ENCODE assay signal across 15 mouse cellular contexts in the genomic region with DNA sequence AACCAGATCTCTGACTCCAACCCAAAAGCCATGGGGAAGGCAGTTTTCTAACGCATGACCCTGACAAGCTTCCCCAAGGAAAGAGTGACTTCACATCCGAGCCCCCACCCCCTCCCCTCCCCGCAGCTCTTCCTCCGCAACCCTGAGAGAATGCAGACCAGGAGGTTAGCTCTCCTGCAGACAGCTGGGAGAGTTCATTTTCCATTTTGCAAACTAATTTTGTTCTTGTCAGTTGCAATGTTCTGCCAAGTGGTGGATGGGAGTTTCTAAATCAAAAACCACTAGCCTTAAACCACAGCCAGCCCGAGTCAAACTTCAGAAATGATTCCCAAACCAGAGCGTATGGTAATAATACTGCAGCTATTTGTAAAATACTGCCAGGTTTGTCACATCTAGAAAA. TPM values are rescaled to one million over a fixed set of nuclear protein-coding genes. Genes with fewer than 3 reads are reported as not detected.
DNase-seq lines count a peak whose midpoint lies in the region; ATAC-seq and TF ChIP-seq lines count a peak whose summit lies in the region.
"Had no signal": no experiment of that assay in that cellular context is flagged by ENCODE, and none has a peak within 500 bp of the region (broad histone marks: within the 10 kb centered on the region; RNA-seq: fewer than 3 reads in every experiment).

No protein-coding gene starts in this region.

- TF ChIP-seq EP300 in stomach, postnatal 0 days (optimal IDR thresholded peaks at IDR 0.05), result no peak

- intact Hi-C loops in heart, postnatal 25 days (cut with DNase I), result no loop called here

- H3K27ac ChIP-seq in kidney, postnatal 0 days, result no peak overlapping the region
- H3K27ac ChIP-seq in stomach, embryonic 14.5 days (ENCODE audit: low read length), result 0 out of 2 replicates have a peak overlapping the region, but pooled peaks have one; percentile 12
- H3K27ac ChIP-seq in stomach, postnatal 0 days (replicated peaks), result no peak overlapping the region
- H3K27ac ChIP-seq: heart, embryonic 15.5 days; liver, embryonic 13.5 days had no signal

- no peaks in the 10 kb centered on the region for H3K27me3 ChIP-seq in kidney, postnatal 0 days (ENCODE audit: insufficient read depth, low read length)
- H3K27me3 ChIP-seq in stomach, embryonic 14.5 days (ENCODE audit: control insufficient read depth, insufficient read depth, low read length), result no peaks in the 10 kb centered on the region
- H3K27me3 ChIP-seq in stomach, postnatal 0 days (ENCODE audit: control insufficient read depth, insufficient read depth, low read length), result no peaks in the 10 kb centered on the region
- H3K27me3 ChIP-seq: heart, embryonic 15.5 days; liver, embryonic 13.5 days had no signal

- ATAC-seq in kidney, postnatal 0 days (replicated peaks; ENCODE audit: low FRiP score, low read depth), result no peak
- ATAC-seq in stomach, embryonic 14.5 days (ENCODE audit: insufficient number of reproducible peaks, insufficient read depth, low FRiP score, low read depth), result peak; percentile 49; the same call in 1 of the 2 replicates
- ATAC-seq in stomach, postnatal 0 days (ENCODE audit: low FRiP score, low TSS enrichment), result no peak
- ATAC-seq: forebrain, embryonic 14.5 days had no signal

- 49% methylated on average over 6 of the region's 6 CpGs for WGBS in kidney, postnatal 0 days
- 34% methylated on average over 6 of the region's 6 CpGs for WGBS in stomach, embryonic 14.5 days
- 38% methylated on average over 6 of the region's 6 CpGs for WGBS in stomach, postnatal 0 days

- H3K9me3 ChIP-seq in kidney, postnatal 0 days (replicated peaks; ENCODE audit: low read length), result no peaks in the 10 kb centered on the region
- no peaks in the 10 kb centered on the region for H3K9me3 ChIP-seq in stomach, embryonic 14.5 days (ENCODE audit: control insufficient read depth, low read depth, low read length)
- H3K9me3 ChIP-seq in stomach, postnatal 0 days (ENCODE audit: control insufficient read depth, low read length), result no peaks in the 10 kb centered on the region
- H3K9me3 ChIP-seq: heart, embryonic 15.5 days; liver, embryonic 13.5 days had no signal

- no peak overlapping the region for H3K9ac ChIP-seq in kidney, postnatal 0 days (ENCODE audit: low read depth, low read length)
- H3K9ac ChIP-seq in stomach, embryonic 14.5 days (replicated peaks; ENCODE audit: low read depth, low read length), result no peak overlapping the region
- no peak overlapping the region for H3K9ac ChIP-seq in stomach, postnatal 0 days (ENCODE audit: low read length)
- H3K9ac ChIP-seq: heart, embryonic 15.5 days; liver, embryonic 13.5 days had no signal

- no peak for TF ChIP-seq CTCF in kidney, postnatal 0 days (IDR thresholded peaks at IDR 0.05; ENCODE audit: low read depth)
- TF ChIP-seq CTCF in stomach, postnatal 0 days (IDR thresholded peaks at IDR 0.05; ENCODE audit: low read depth), result no peak

- no peaks in the 10 kb centered on the region for H3K36me3 ChIP-seq in kidney, postnatal 0 days (ENCODE audit: insufficient read depth, low read length)
- H3K36me3 ChIP-seq in stomach, embryonic 14.5 days (ENCODE audit: control insufficient read depth, insufficient read depth, low read length), result no peaks in the 10 kb centered on the region
- H3K36me3 ChIP-seq in stomach, postnatal 0 days (ENCODE audit: control insufficient read depth, insufficient read depth, low read length), result no peaks in the 10 kb centered on the region
- H3K36me3 ChIP-seq: heart, embryonic 15.5 days; liver, embryonic 13.5 days had no signal

- no peak overlapping the region for H3K4me3 ChIP-seq in kidney, postnatal 0 days (replicated peaks; ENCODE audit: low read depth, low read length)
- no peak overlapping the region for H3K4me3 ChIP-seq in stomach, embryonic 14.5 days (ENCODE audit: low read depth, low read length)
- H3K4me3 ChIP-seq in stomach, postnatal 0 days (ENCODE audit: low read depth, low read length), result no peak overlapping the region
- H3K4me3 ChIP-seq: heart, embryonic 15.5 days; liver, embryonic 13.5 days had no signal

- H3K4me2 ChIP-seq in kidney, postnatal 0 days (ENCODE audit: low read length), result no peak overlapping the region
- H3K4me2 ChIP-seq in stomach, embryonic 14.5 days (replicated peaks; ENCODE audit: low read depth, low read length), result no peak overlapping the region
- no peak overlapping the region for H3K4me2 ChIP-seq in stomach, postnatal 0 days (replicated peaks; ENCODE audit: low read depth)
- H3K4me2 ChIP-seq: heart, embryonic 15.5 days; liver, embryonic 13.5 days had no signal

- DNase-seq in kidney, postnatal 0 days (ENCODE audit: low spot score), result peak; percentile 56
- DNase-seq in kidney, postnatal 25 days, result no peak
- DNase-seq in stomach, postnatal 0 days (ENCODE audit: low spot score), result no peak
- DNase-seq in heart, postnatal 25 days (ENCODE audit: low spot score), result peak; percentile 9
- DNase-seq in telencephalon, adult 2 months (ENCODE audit: low read depth, low spot score), result peak; percentile 59
- DNase-seq in ovary, postnatal 10 days (ENCODE audit: low spot score), result no peak
- no peak for DNase-seq in cerebellum, postnatal 25 days
- DNase-seq: liver, embryonic 13.5 days; midbrain, embryonic 14.5 days; thymus, postnatal 4 days had no signal

- H3K4me1 ChIP-seq in kidney, postnatal 0 days (replicated peaks; ENCODE audit: insufficient read depth, low read length), result no peaks in the 10 kb centered on the region
- no peaks in the 10 kb centered on the region for H3K4me1 ChIP-seq in stomach, embryonic 14.5 days (ENCODE audit: control insufficient read depth, insufficient read depth, low read length)
- no peaks in the 10 kb centered on the region for H3K4me1 ChIP-seq in stomach, postnatal 0 days (replicated peaks; ENCODE audit: control insufficient read depth, insufficient read depth)
- H3K4me1 ChIP-seq: heart, embryonic 15.5 days; liver, embryonic 13.5 days had no signal

RNA-seq across cellular contexts. Expression of gene Gm21954, which starts 39.6 kb away (rescaled TPM):
- polyA plus RNA-seq in kidney, postnatal 0 days (2015; fragmentation: Nextera tagmentation; extraction: Ambion mirVana), result not detected in 2 replicates
- polyA plus RNA-seq in stomach, embryonic 14.5 days (2014; fragmentation: Nextera tagmentation; extraction: Ambion mirVana), result not detected in 2 replicates
- polyA plus RNA-seq in stomach, postnatal 0 days (2015; fragmentation: Nextera tagmentation; extraction: Ambion mirVana), result not detected in 2 replicates
- total RNA-seq in heart, postnatal 25 days (2021), result not detected
- total RNA-seq: neutrophil, adult 5-6 weeks had no signal
- polyA plus RNA-seq: cortical plate, adult 2 months; forebrain, embryonic 14.5 days; heart, embryonic 15.5 days; liver, embryonic 13.5 days; midbrain, embryonic 14.5 days had no signal

Comparison
In these comparisons a context has a peak if more than half of its experiments do, and no peak if none do; other contexts are left out.
1. DNase-seq: peak in kidney, postnatal 0 days (single experiment), heart, postnatal 25 days (single experiment) and telencephalon, adult 2 months (single experiment); none in kidney, postnatal 25 days (0 of 2), stomach, postnatal 0 days (single experiment), ovary, postnatal 10 days (single experiment) and cerebellum, postnatal 25 days (0 of 2).